Mouse (Mus musculus) c-Kit-negative CD71-positive TER-119-positive erythroid progenitor cells, embryonic 14.5 days (primary cell): Measurements from ENCODE around the gene Cdkl4.
"Not testable (repeated sequence)": the region's sequence is repeated elsewhere in the genome, so short reads cannot be mapped to it uniquely, and the experiment has no call there.

Source experiments
- DNase-seq: peaks from one replicate; pipeline ENCODE4 v3.0.0-alpha.2; 2013; ENCODE audit warnings: low read depth, low spot score

Gene Cdkl4

GRCm38 (mm10) chr17:80577639-80578038, at the start of gene Cdkl4:
TSS of gene Cdkl4 (minus strand) at chr17:80577813.
- DNase-seq: no peak

GRCm38 (mm10) chr17:80624979-80625378, 47.4 kb upstream of the Cdkl4 start:
- no peak for DNase-seq

- no peak for DNase-seq
Measured at GRCm38 (mm10) chr17:80621691-80622090, 44.1 kb upstream of the Cdkl4 start.

GRCm38 (mm10) chr17:80620786-80621423, 43.3 kb upstream of the Cdkl4 start:
- DNase-seq: no peak

GRCm38 (mm10) chr17:80619556-80619955, 41.9 kb upstream of the Cdkl4 start:
- DNase-seq: no peak

- DNase-seq: no peak
Measured at GRCm38 (mm10) chr17:80618890-80619289, 41.3 kb upstream of the Cdkl4 start.

- DNase-seq: no peak
Measured at GRCm38 (mm10) chr17:80603806-80604205, 26.2 kb upstream of the Cdkl4 start.

GRCm38 (mm10) chr17:80603079-80603625, 25.5 kb upstream of the Cdkl4 start:
- DNase-seq: no peak

GRCm38 (mm10) chr17:80601371-80601770, 23.8 kb upstream of the Cdkl4 start:
- no peak for DNase-seq

- DNase-seq: no peak
Measured at GRCm38 (mm10) chr17:80583051-80583450, 5.4 kb upstream of the Cdkl4 start.

- DNase-seq: no peak
Measured at GRCm38 (mm10) chr17:80579901-80580300, 2.3 kb upstream of the Cdkl4 start.

GRCm38 (mm10) chr17:80579089-80579488, 1.5 kb upstream of the Cdkl4 start:
- DNase-seq: no peak

GRCm38 (mm10) chr17:80578041-80578440, 428 bp upstream of the Cdkl4 start:
- DNase-seq: no peak

GRCm38 (mm10) chr17:80577214-80577613, 399 bp downstream of the Cdkl4 start:
- DNase-seq: no peak

- no peak for DNase-seq
Measured at GRCm38 (mm10) chr17:80575008-80575407, 2.6 kb downstream of the Cdkl4 start.

- DNase-seq: no peak
Measured at GRCm38 (mm10) chr17:80574471-80574965, 3.1 kb downstream of the Cdkl4 start.

GRCm38 (mm10) chr17:80572187-80572935, 5.3 kb downstream of the Cdkl4 start:
- no peak for DNase-seq

GRCm38 (mm10) chr17:80571460-80571859, 6.2 kb downstream of the Cdkl4 start:
- no peak for DNase-seq

- DNase-seq: not testable (repeated sequence)
Measured at GRCm38 (mm10) chr17:80569718-80570117, 7.9 kb downstream of the Cdkl4 start.

- DNase-seq: no peak
Measured at GRCm38 (mm10) chr17:80568842-80569601, 8.6 kb downstream of the Cdkl4 start.

- no peak for DNase-seq
Measured at GRCm38 (mm10) chr17:80568441-80568840, 9.2 kb downstream of the Cdkl4 start.

GRCm38 (mm10) chr17:80564611-80564924, 13.0 kb downstream of the Cdkl4 start:
- DNase-seq: no peak
